Mouse (Mus musculus): ENCODE measurements around the gene Defb25.

The Defb25 gene

DNA sequence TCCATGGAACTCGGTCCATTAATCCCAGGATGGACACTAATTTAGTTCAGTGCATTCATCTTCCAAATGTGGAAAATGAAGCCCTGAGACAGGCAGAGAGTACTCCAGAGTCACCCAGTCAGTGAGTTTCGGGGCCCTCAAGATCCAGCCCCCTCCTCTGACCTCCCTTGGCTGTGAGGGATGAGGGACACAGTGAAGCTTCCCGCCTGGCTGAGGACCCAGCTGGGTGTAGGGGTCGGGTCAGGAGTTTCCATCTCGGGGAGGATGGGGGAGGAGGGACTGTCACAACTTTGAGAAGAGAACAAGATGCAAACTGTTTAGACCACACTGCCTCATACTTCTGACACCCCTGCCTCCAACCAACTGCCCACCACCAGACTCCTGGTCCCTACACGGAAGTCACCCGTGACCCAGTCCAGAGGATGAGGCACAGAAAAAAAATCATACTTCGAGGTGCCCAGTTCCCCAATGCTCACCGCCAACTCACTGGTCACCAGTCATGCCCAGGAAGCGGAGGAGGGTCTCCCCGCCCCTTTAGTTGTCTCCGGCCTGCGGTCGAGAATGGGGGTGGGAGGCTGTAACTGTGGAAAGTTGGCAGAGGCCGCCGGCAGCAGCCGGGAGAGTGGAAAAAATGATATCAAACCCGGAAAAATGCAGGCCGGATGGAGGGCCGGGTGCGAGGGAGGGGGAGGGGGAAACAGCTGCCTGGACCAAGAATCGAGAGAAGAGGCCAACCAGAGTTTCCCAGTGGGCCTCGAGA is 13.6 kb upstream of the Defb25 start:
- TF ChIP-seq GATA4 (IDR thresholded peaks at IDR 0.05; ENCODE audit: insufficient replicate concordance, low read length), result peak; percentile 52; the same call in 1 of the 2 replicates

DNA sequence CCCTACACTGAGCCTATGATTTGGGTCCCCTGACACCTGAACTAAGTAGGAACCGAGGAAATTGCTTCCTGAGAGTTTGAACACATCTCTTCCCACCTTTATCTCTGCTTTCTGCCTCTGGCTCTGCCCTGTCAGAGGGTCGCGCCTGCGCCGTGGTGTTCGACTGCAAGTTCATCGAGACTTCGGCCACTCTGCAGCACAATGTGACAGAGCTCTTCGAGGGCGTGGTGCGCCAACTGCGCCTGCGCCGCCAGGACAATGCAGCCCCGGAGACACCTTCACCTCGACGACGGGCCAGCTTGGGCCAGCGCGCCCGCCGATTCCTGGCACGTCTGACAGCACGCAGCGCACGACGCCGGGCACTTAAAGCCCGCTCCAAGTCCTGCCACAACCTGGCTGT is 11.5 kb upstream of the Defb25 start:
- TF ChIP-seq GATA4 (IDR thresholded peaks at IDR 0.05; ENCODE audit: insufficient replicate concordance, low read length), result no peak

DNA sequence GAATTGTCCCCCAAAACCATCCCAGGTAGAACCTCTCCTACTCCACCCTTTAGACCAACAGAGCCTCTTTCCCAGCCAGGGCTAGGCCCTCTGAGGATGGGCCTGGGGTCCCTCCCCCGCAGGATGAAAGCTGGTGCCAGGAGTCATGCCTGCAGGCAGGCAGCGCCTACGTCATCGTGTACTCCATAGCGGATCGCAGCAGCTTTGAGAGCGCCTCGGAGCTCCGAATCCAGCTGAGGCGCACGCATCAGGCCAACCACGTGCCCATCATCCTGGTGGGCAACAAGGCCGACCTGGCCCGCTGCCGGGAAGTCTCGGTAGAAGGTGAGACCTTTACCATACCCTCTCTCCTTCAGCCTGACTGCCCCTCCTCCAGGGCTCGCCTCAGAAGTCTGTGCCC is 10.5 kb upstream of the Defb25 start:
- TF ChIP-seq GATA4 (IDR thresholded peaks at IDR 0.05; ENCODE audit: insufficient replicate concordance, low read length), result no peak

DNA sequence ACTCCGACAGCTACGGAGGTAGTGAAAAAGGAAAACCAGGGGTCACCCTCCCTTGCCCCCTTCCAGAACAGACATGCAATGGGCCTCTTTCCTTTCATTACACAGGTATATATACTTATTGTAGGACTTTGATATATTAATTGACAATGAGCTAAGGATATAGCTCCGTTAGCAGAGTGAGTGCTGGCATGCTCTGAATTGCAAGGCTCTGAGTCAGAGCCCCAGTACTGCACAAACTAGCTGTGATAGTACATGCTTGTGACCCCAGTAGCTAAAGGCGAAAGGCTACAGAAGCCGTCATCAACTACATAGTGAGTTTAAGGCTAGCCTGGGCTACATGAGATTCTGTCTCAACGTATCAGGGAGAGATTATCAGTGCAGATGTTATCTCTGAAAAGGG is 7.1 kb upstream of the Defb25 start:
- no peak for TF ChIP-seq GATA4 (IDR thresholded peaks at IDR 0.05; ENCODE audit: insufficient replicate concordance, low read length)

DNA sequence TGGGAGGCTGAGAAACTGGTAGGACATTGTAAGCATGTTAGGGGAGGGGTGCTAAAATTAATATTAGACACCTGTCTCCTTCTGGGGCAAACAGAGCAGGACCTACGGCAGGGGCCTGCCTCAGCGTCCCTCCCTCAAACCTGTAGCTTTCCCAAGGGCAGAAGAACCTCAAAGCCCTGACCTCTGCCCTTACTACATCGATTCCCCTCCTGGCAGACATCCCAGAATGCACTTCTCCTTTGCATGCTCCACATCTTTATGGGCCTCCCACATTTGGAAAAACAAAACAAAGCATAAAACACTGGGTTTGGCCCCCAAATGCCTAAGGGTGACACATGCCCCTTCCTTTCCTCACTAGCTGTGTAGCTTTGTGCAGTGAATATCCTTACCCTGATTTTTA is 6.4 kb upstream of the Defb25 start:
- TF ChIP-seq GATA4 (IDR thresholded peaks at IDR 0.05; ENCODE audit: insufficient replicate concordance, low read length), result no peak

DNA sequence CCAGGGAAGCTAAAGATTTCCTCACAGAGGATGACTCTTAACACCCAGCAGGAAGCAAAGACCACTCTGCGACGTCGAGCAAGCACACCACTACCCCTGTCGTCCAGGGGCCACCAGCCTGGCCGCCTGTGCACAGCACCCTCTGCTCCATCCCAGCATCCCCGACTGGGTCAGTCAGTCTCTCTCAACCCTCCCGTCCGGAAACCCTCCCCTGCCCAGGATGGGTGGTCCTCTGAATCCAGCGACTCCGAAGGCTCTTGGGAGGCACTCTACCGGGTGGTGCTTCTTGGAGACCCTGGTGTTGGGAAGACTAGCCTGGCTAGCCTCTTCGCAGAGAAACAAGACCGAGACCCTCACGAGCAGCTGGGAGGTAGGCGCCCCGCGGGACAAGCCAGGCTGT is 5.2 kb upstream of the Defb25 start:
- no peak for TF ChIP-seq GATA4 (IDR thresholded peaks at IDR 0.05; ENCODE audit: insufficient replicate concordance, low read length)

DNA sequence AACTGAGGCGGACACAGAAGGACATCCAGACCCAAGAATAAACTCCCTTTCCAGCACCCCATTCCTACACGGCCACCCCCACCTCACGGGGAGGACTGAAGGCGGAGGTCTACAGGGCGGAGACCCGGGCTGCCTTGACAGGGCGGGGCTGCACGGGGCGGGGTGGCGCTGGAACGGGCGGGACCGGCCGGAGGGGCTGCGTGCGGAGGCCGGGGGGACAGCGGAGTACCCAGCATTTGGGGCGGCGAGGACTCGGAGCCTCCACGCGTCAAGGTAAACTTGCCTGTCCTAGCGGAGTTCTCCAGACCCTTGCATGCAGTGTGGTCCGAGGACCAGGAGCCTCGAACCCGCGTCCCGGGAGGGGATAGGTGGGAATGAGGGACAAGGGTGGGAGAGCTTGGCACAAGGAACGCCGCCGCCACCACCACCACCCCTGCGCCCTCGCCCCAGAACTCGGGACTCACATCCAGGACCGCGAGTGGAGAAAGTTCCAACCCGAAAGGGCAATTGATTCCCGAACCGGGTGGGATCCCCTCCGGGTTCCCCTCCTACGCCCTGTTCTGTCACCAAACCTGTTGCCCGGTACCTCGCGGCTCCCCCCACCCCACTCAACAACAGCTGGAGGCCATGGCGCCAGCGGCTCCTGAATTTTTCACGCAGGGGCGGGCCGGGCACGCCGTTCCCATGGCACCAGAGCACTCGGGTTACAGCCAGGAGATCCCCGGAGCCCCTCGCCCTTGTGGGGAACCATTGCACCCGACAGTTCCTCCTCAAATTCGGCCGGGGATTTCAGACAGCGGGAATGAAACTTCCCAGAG is 4.1 kb upstream of the Defb25 start, which contains the start of gene Rem1:
Gene Rem1, plus strand, starts transcription at position 178 of the 818 bp plus-strand sequence.
- TF ChIP-seq GATA4 (IDR thresholded peaks at IDR 0.05; ENCODE audit: insufficient replicate concordance, low read length), result no peak

DNA sequence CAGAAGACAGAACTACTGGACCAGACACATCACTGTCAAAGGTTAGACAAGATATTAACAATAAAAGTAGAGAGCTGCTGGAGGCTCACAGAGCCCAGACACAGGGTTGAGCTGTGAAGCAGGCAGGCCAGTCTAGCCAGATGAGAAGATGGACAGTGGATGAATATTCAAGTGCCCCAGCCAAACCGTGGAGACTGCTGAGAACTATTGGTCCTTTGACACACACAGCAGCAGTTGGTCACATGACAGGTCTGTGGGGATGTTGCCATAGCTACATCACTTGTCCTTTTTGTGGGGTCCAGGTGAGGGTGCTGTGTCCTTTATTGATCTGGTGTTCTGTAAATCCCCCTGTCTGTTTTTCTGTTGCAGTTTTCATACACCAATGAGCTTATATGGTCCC is 2.4 kb upstream of the Defb25 start:
- TF ChIP-seq GATA4 (IDR thresholded peaks at IDR 0.05; ENCODE audit: insufficient replicate concordance, low read length), result no peak

DNA sequence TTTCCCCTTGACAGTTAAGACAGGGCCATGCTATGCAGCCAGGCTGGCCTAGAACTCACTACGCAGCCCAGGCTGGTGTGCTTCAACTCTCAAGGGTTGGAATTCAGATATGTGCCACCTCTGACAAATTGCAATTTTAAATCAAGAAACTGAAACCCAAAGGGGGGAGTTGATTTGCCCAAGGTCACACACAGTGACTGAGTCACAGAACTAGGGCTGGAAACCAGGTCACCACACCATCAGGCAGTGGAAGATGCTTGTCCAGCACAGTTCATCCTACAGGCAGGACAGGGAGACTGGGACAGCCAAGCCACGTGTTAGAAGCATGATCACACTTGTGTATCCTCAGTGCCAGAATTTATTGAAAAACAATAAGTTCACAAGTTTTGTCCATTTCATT is 1.7 kb upstream of the Defb25 start:
- TF ChIP-seq GATA4 (IDR thresholded peaks at IDR 0.05; ENCODE audit: insufficient replicate concordance, low read length), result no peak

DNA sequence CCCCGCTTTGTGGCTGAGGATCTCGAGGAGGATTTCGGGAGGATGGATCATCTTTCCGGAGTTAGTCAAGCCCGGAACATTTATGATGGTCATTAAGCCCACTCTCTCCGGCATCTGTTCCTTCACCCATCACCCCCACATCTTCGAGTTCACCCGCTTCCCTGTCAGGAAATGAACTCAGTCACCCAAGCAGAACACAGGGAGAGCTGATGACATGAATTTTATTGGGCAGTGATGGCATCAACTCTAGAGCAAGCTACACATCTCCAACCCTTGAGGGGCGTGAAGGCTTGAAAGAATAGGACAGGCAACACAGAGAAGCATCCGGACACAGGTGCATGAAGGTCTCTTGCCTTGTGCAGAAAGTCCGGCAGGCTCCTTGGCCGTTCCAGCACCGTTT is 702 bp downstream of the Defb25 start:
- no peak for TF ChIP-seq GATA4 (IDR thresholded peaks at IDR 0.05; ENCODE audit: insufficient replicate concordance, low read length)

DNA sequence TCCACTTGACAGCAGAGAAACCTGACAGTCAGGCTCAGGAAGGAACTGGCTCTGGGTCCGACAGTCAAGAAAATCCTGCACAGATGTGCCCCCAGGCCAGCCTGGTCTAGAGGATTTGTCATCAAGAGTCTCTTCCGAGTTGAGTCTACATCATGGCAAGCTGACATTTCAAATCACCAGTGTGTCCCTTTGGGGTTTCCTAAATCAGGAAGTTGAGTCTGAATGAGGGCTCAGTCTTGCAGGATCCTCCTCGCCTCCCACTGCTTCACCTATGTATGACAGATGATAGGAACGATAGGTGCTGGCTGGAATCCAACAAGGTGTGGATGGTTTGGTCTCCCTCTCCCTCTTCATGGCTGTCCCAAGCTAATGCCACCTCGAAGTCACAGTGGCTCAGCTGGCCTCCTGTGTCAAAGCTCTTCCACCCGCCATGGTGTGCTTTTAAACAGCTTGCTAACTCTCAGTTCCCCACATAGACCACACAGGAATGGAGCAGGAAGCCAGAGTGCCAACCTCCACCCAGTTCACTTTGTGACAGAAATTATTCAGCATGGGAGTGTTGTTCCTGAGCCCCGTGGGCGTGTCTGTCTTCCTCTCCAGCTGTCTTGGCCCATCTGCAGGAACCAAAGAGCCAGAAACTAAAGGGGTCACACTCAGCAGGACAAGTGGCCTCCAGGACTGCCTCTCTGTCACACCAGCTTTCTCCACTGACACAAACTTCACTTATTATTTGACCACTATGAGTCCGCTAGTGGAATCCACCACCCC is 2.3 kb downstream of the Defb25 start:
- no peak for TF ChIP-seq GATA4 (IDR thresholded peaks at IDR 0.05; ENCODE audit: insufficient replicate concordance, low read length)

DNA sequence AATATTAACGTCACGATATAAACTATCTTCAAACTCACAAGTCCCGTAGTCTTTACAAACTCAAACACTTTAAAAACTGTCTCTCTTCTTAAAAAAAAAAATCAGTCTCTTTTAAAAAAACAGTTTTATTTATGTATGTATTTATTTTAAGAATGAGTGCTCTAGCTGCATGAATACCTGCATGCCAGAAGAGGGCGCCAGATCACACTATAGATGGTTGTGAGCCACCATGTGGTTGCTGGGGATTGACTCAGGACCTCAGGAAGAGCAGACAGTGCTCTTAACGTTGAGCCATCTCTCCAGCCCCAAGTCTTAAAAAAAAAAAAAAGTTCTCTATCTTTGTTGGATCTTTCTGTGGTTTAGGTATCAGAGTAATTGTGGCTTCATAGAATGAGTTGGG is 5.5 kb downstream of the Defb25 start:
- TF ChIP-seq GATA4 (IDR thresholded peaks at IDR 0.05; ENCODE audit: insufficient replicate concordance, low read length), result no peak

DNA sequence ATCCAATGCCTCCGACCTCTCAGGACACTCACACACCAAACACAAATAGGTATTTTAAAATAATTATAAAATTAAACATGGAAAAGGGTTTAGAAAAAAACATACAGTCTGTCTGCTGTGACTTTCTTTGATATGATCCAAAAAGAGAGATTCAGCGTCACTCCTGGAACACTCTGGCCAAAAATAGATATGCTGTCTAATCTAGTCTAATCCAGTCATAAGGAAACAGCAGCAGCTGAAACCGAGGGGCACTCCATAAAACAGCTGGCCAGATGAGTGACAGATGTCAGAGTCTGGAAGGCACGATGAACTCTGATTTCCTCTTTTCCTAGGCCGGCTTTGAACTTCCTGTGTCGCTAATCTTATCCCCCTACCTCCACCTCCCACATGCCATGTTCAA is 6.4 kb downstream of the Defb25 start:
- TF ChIP-seq GATA4 (IDR thresholded peaks at IDR 0.05; ENCODE audit: insufficient replicate concordance, low read length), result no peak

DNA sequence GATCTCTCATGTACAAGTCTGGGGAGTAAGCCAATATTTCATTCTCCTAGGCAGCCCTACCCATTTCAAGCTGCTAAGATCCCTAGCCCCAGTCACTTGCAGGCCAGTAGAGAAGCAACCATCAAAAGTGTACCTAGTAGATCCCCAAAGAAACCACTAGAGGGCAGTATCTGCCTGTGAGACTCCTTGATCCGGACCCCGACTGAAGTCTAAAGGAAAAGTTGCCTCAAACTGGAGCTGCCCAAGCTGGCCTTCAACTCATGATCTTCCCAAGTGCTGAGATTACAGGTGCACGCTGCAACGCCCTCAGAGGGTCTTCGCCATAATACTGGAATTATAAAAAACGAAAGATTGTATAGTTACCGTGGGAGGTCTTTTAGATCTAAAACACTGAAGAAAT is 7.3 kb downstream of the Defb25 start:
- TF ChIP-seq GATA4 (IDR thresholded peaks at IDR 0.05; ENCODE audit: insufficient replicate concordance, low read length), result no peak

DNA sequence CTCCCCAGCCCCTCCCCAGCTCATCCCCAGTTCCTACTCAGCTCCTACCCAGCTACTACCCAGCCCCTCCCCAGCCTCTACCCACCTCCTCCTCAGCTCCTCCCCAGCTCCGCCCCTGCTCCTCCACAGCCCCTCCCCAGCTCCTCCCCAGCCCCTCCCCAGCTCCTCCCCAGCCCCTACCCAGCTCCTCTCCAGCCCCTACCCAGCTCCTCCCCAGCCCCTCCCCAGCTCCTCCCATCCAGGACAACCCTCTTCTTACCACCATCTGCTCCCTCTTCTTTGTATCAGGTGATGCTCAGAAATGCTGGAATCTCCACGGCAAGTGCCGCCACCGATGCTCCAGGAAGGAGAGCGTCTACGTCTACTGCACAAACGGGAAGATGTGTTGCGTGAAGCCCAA is 10.7 kb downstream of the Defb25 start:
- no peak for TF ChIP-seq GATA4 (IDR thresholded peaks at IDR 0.05; ENCODE audit: insufficient replicate concordance, low read length)

DNA sequence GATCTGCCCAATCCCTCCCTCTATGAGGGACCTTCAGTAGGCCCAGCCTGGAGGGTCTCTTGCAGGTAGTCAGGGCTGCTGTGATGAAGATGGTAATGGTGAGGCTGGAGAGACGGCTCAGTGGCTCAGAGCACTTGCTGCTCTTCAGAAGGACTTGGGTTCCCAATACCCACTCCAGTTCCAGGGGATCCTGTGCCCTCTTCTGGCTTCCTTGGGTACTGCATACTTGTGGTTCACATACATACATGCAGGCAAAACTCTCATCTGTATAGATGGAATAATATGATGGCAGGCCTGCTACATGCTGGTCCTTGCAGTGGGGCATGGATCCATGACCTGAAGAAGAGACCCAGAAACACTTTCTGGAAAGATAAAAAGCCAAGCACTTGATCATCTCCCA is 14.1 kb downstream of the Defb25 start:
- TF ChIP-seq GATA4 (IDR thresholded peaks at IDR 0.05; ENCODE audit: insufficient replicate concordance, low read length), result no peak

Data from liver, adult (tissue).